Mouse (Mus musculus) neural tube, embryonic 10.5 days (tissue): ENCODE measurements around the gene Lrrc8a.
A peak's percentile ranks its signal among the peaks of the same experiment; 100 is the strongest.

Experiments used
- DNase-seq: peaks from one replicate; pipeline ENCODE4 v3.0.0-alpha.2; 2017; ENCODE audit warnings: low spot score; ENCODE audit errors: extremely low spot score

Gene Lrrc8a

GRCm38 (mm10) chr2:30261064-30261736 lies 23.7 kb downstream of the Lrrc8a start:
- DNase-seq = no peak

- no peak for DNase-seq
Measured at GRCm38 (mm10) chr2:30261921-30262839, 24.7 kb downstream of the Lrrc8a start.

- DNase-seq = no peak
Measured at GRCm38 (mm10) chr2:30262840-30263441, 25.4 kb downstream of the Lrrc8a start.

- DNase-seq = no peak
Measured at GRCm38 (mm10) chr2:30263811-30264210, 26.3 kb downstream of the Lrrc8a start.

GRCm38 (mm10) chr2:30264671-30265519 lies 27.4 kb downstream of the Lrrc8a start:
- DNase-seq = no peak

- DNase-seq = no peak
Measured at GRCm38 (mm10) chr2:30265767-30266253, 28.3 kb downstream of the Lrrc8a start, which contains the start of gene Phyhd1. Phyhd1 (plus strand) TSS chr2:30266203.

- no peak for DNase-seq
Measured at GRCm38 (mm10) chr2:30266392-30266941, 29.0 kb downstream of the Lrrc8a start.

GRCm38 (mm10) chr2:30267466-30267865 lies 30.0 kb downstream of the Lrrc8a start:
- no peak for DNase-seq

GRCm38 (mm10) chr2:30268371-30268770 lies 30.9 kb downstream of the Lrrc8a start:
- DNase-seq = no peak

- no peak for DNase-seq
Measured at GRCm38 (mm10) chr2:30269241-30269990, 31.9 kb downstream of the Lrrc8a start.

- peak; percentile 42 for DNase-seq
Measured at GRCm38 (mm10) chr2:30270134-30270533, 32.6 kb downstream of the Lrrc8a start.

- no peak for DNase-seq
Measured at GRCm38 (mm10) chr2:30280743-30281142, 43.2 kb downstream of the Lrrc8a start, which contains the start of gene Gm28038. Gm28038 (plus strand) TSS chr2:30281043.

- no peak for DNase-seq
Measured at GRCm38 (mm10) chr2:30281651-30282050, 44.1 kb downstream of the Lrrc8a start.

- no peak for DNase-seq
Measured at GRCm38 (mm10) chr2:30283193-30283592, 45.7 kb downstream of the Lrrc8a start.

GRCm38 (mm10) chr2:30285004-30285403 lies 47.5 kb downstream of the Lrrc8a start:
- DNase-seq = no peak

GRCm38 (mm10) chr2:30285416-30286181 lies 48.1 kb downstream of the Lrrc8a start:
- DNase-seq = no peak

- DNase-seq = peak; percentile 99
Measured at GRCm38 (mm10) chr2:30286192-30287026, 48.9 kb downstream of the Lrrc8a start, which contains the start of the genes Dolk and Nup188. Dolk (minus strand) TSS chr2:30286334. Nup188 (plus strand) TSS chr2:30286397.

- DNase-seq = peak; percentile 41
Measured at GRCm38 (mm10) chr2:30287027-30287373, 49.5 kb downstream of the Lrrc8a start.
